Mouse (Mus musculus) spleen, postnatal 14 days (tissue): ENCODE measurements at regions not wholly inside any gene's neighbourhood (a gene's known extent, or its start where the extent isn't known, plus 50 kb on each side); places are given as distances from the start of the nearest gene placed in this dataset.

Experiments used
- DNase-seq, 2 experiments: peaks; one replicate each; pipeline ENCODE4 v3.0.0; 2021 to 2022; ENCODE audit warnings: low spot score in 2 of 2

GRCm38 (mm10) chr1:137927953-137928352 lies 247.6 kb downstream of the Ptprc start:
- no peak for DNase-seq

DNA sequence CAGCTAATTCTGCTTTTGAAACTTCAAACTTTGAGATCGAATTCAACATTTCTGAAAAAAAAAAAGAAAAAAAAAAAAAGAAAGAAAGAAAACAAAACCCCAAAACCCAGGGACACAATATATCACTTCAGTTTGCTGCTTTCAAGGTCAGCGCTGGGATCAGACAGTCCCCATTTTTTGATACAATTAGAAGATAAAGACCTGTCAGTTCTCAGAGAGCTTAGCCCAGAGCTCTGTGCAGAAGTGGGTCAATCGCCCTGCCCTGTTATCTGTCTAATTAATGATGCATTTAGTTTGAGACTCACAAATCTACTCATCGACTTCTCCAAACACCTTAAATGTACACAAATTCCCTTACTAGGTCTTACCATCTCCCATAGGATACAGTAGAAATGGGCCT lies 249.2 kb downstream of the Ptprc start:
- no peak for DNase-seq

- DNase-seq = no peak
Observed at GRCm38 (mm10) chr1:137924156-137924555, 251.4 kb downstream of the Ptprc start.

GRCm38 (mm10) chr1:137923705-137924104 lies 251.8 kb downstream of the Ptprc start:
- no peak for DNase-seq

DNA sequence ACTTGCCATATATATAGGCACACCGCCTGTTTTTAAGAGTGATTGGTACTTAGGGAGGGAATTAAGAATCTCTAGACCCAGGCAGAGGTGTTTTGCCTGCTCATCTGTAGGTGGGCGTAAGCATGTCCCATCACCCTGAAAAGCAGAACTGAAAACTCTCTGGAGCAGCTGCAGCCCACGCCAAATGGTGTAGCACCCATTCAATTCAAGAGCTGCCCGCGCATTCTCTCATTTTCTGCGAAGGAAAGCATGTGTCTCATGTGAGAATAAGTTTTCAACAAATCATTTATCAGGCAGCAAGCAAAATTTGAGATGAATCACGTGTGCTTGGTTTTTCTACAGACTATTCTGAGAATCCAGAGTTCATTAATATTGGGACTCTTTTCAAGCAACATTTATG lies 252.7 kb downstream of the Ptprc start:
- peak; percentile 9 to 25 for DNase-seq

GRCm38 (mm10) chr1:137921592-137921991 lies 253.9 kb downstream of the Ptprc start:
- DNase-seq = no peak

DNA sequence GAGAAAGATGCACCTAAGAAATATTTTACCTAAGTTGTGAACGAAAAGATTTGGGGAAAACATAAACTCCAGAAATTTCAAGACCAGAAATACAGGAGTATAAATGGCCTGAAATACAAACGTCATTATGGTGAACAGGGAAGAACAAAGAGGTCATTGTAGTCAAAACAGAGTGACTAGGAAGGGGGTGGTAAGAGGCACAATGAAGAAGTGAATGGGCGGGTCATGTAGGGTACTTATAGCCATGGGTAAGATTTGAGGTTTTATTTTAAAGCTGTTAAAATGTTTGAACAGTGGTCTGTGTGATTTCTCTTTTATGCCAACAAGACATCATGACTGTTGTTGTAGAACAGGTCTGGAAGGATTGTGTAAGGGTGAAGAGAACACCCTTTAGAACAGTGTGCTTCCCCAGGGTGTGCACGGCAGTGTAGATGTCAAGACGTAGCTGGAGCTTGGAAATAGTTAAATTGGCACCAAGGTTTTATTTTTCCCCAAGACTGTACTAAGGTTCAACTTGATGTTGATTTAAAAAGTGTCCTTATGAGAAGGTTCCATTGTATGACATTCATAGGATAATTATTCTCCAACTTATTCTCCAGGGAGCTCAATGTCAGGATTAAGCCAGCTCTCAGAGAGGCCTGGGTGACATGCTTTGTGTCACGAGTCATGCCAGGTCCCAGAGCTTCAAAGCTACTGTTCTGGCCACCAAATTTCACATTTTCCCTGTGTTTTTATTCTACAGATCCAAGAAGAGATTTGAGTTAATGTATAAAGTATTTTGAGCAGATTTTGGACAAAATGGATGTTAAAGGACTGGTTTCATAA lies 255.6 kb downstream of the Ptprc start:
- DNase-seq = no peak

GRCm38 (mm10) chr1:137917449-137917848 lies 258.1 kb downstream of the Ptprc start:
- DNase-seq = peak in 1 of 2 experiments; percentile 19

- DNase-seq = no peak
Observed at GRCm38 (mm10) chr1:137906883-137907282, 268.6 kb downstream of the Ptprc start.

DNA sequence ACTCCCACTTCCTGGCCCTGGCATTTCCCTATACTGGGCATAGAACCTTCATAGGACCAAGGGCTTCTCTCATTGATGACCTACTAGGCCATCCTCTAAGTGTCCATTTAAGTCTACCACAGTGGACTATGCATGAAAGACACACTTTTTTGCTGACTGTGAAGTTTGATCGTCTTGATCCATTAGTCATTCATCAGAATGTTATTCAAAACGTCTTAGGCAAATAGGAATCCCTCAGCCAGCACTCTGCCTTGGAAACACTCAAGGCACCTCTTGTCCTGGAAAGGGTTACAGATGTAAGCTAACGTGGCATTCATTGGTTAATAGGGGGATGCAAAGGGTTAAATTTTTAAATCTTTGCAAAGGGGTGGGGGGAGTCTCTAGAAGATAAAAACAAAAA lies 269.0 kb downstream of the Ptprc start:
- no peak for DNase-seq

DNA sequence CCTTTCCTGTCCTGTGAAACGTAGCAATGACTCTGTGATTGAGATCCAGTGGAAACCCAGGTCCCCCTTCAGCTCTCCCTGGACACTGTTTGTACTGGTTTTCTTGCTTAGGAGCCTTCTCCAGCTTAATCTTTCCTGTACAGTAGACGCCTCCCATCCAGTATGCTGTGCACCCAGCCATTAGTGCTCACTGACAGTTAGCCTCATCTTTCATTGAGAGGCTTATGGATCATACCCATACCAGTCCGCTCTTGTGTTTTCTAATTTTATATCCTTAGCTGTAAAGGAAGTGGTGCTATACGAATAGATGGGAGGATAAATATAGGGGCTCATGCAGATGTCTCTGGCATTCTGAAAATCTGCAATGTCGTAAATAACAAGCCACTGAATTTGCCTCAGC lies 269.9 kb downstream of the Ptprc start:
- no peak for DNase-seq

DNA sequence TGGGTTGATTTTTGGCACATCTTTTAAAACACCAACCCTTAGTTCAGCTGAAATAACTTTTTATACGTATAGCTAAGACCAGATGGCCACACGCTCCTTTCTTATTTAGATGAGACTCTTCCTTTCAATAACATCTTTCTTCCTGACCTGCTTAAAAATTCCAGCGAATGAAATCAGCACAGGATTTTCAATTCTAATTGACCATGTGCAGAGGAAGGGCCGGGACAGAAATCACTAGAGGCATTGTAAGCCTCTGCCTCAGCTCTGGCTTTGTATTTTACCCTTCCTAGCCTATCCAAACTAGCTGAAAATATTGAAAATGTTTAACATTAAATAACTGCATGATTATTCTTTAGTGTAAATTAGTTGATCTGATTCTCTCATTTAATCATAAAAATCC lies 272.2 kb downstream of the Ptprc start:
- no peak for DNase-seq

DNA sequence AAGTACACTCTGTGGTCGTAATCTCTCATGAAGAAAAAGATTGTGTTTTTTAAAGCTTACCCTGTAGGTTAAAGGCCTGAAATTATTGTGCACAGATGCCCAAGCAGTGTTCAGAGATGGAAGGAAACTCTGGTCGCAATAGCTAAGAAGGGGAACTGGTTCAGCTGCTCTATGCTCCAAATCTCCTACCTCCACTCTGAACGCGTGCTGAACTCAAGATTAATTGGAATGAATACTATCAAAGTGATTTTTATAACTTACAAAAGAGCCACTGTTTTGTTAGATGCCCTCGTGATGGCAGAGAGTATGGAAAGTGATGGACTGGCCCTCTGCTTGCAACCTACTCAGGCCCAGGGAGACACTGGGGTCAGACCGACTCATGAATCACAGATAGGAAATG lies 272.6 kb downstream of the Ptprc start:
- no peak for DNase-seq

DNA sequence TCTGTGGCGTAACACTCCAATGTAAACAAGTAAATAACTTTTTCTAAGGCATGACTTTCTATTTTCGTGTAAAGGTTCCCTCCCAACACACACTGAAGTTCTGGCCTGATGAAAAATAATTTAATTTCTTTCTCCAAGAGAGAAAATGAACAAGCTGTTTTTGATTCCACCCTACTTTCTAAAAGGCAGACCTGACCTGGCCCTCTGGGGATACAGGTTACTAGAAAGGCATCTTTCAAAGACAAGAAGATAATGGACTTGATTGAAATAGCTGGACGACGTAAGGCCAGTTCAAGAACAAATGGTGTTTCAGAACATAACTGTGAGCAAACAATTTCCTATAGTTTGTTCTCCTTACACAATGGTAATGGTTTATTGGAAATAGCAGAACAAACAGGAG lies 273.5 kb downstream of the Ptprc start:
- DNase-seq = no peak

DNA sequence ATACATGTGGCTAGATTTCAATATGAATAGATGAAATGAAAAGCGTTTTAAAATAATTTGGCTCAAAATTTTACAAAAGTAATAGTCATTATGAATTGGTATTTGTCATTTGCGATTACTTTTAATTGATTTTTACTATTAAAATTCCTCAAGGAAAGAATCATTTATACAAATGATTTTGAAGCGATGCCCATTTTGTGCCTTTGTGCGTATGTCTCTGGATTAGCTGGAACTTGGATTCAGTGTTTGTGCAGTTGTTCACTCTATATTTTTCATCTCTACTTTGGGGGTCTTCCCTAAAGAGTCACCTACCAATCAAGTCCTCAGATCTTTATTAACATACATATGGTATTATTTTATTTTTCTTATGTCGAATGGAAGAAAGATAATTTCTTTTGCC lies 274.3 kb downstream of the Ptprc start:
- no peak for DNase-seq

DNA sequence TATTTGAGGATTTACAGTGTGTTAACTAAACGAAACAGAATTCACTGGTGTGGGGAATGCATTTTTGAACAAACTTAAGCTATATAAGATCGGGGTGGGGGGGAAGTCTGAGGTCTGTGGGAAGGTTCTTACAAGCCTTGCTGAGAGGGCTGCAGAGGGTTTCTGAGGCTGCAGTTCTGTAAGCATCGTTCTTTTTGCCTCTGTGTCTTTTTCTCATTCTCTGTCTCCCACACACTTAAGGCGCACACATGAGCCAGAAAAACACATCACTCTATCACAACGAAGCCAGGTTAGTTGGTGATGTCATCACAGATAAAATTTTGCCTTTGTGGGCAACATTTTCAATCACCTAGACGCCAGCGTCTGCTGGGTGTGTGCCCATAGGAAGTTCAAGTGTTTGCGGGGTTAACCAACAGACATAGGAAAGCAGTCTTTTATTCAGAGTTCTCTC lies 274.9 kb downstream of the Ptprc start:
- DNase-seq = no peak

DNA sequence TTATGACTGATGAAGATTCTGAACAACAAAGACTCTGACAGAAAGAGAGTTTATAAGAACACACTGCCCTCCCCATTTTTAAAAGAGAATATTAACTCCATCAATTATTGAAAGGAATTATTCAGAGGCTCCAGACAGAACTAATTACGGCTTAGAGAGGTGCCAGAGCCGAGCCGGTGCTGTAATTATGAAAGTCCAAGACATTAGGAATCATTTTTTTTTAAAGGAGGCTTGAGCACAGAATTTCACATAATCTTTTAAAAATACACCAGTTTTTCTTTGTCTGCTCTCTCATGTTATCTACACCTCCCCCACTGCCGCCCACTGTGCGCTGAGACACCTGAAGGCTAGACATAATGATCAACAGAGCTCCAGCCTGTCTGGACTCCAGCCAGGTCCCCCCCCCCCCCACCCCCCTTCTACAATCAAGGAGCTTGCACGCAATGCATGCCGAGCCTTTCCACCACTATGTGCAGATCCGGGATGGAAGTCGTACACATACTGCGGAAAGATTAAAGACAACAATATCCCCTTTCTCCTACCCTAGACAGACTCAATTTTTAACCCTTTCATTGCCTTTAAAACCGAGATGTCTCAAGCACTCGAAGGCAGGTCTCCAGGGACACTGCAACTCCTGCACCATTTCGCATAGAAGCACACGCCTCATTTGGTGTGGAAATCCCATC lies 275.4 kb downstream of the Ptprc start:
- no peak for DNase-seq

- no peak for DNase-seq
Observed at GRCm38 (mm10) chr1:137899305-137899704, 276.2 kb downstream of the Ptprc start.

- DNase-seq = no peak
Observed at GRCm38 (mm10) chr1:137898891-137899290, 276.6 kb downstream of the Ptprc start.

DNA sequence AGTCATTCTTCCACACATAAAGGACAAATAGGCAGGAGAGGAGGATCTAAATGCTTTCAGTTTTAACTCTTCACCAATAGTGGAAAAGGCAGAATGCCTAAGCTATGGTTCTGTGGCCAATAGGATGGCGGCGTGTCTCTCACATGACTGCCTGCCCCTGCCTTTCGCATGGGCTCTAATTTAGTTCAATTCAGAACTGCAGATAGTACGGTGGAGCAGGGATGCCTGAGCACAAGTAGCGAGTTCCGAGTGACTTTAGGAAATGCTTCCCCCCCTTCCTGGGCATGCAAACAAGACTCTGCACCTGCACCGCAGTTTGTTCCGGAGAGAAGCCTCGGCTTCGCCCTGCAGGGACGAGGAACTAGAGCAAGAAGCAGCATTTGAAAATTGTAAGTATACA lies 277.1 kb downstream of the Ptprc start:
- DNase-seq = peak; percentile 38 to 58

DNA sequence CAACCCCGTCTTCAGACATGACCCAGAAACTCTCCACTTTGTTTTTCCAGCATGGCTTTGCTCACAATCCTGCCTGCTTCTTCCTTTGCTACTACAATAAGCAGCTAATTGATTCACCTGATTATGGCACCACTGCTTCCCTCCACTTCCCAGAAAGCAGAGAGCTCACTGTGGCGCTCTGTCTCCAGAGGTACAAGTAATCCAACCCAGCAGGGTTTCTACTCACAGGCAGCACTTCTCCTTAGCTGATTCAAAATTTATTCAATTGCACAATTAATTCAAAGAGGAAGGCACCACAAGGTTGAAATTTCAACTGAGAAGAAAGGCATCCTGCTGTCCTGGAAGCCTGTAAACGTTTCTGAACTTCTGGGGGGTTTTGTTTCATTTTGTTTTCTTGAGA lies 293.9 kb downstream of the Ptprc start:
- DNase-seq = no peak

DNA sequence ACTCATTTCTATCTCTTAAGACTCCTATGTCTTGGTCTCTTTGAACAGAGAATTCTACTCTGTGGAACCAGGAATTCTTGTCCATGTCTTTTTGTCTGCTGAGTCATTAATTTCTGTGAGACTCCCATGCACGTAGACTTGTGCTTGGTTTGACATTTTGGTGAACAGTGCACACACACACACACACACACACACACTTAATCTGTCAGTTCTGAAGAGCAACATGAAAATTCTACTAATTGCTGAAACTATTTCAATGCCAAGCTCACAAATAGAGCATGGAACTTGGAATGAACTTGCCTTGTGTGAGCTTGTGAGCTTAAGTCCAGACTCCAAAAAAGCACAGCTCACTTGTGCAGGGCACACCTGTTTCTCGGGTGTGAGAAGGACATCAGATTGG lies 301.1 kb downstream of the Ptprc start:
- no peak for DNase-seq

GRCm38 (mm10) chr1:137873628-137874027 lies 301.9 kb downstream of the Ptprc start:
- no peak for DNase-seq
